7 mouse cellular contexts compared by ENCODE assay signal in the genomic region with DNA sequence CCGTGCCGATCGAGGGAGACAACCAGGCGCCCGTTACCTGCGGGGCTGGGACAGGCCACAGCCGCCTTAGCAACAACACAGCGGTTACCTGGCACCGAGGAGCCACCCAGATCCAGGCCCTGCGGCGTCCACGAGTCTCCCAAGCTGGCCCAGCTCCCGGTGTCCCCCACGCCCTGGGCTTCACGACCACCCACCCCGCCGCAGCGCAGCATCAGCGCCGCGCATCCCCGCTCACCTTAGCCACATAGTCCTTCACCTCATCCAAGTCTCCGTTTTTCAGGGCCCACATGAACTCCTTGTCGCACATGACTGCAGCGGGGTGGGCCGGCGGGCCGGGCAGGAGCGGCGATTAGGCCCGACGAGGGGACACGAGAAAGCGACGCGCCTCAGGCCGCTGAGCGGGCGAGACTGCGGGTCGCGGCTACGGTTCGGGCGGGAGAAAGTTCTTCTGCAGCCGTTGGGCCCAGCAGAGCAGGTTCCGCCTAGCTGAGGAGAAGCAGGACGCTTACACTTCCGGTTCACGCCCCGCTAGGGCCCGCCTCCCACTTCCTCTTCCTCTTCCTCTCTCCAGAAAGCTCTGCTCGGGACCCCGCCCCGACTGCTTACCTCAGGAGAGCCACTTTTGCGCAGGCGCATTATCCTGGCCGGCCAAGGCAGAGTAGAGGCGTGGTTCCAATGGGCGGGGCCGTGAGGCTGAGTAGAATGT. TPM values are rescaled to one million over a fixed set of nuclear protein-coding genes. Genes with fewer than 3 reads are reported as not detected.
DNase-seq lines count a peak whose midpoint lies in the region; ATAC-seq lines count a peak whose summit lies in the region.

A gene (minus strand): TSS at position 585 of the 706 bp plus-strand sequence.

- peak within 1 kb of the TSS; percentile 60 for H3K4me2 ChIP-seq in intestine, embryonic 15.5 days (replicated peaks)

- H3K27me3 ChIP-seq in intestine, embryonic 15.5 days (replicated peaks) = no peaks in the 10 kb centered on the region
- no peaks in the 10 kb centered on the region for H3K27me3 ChIP-seq in midbrain, embryonic 10.5 days (ENCODE audit: low read depth, poor library complexity, severe bottlenecking)

- intact Hi-C loops in gastrocnemius, postnatal 36 days (cut with DNase I) = no loop called here
- intact Hi-C loops in left cerebral cortex, postnatal 25 days (cut with DNase I) = loop anchor here (10.0 kb wide), 1 partner anchor 285 kb away; no protein-coding TSS in a partner anchor

- peak within 1 kb of the TSS; percentile 87 for H3K27ac ChIP-seq in intestine, embryonic 15.5 days
- H3K27ac ChIP-seq in midbrain, embryonic 10.5 days (replicated peaks) = peak within 1 kb of the TSS; percentile 92

- H3K4me3 ChIP-seq in intestine, embryonic 15.5 days (replicated peaks) = peak within 1 kb of the TSS; percentile 97
- peak within 1 kb of the TSS; percentile 98 for H3K4me3 ChIP-seq in midbrain, embryonic 10.5 days

- no peaks in the 10 kb centered on the region for H3K36me3 ChIP-seq in intestine, embryonic 15.5 days
- no peaks in the 10 kb centered on the region for H3K36me3 ChIP-seq in midbrain, embryonic 10.5 days

- no peaks in the 10 kb centered on the region for H3K9me3 ChIP-seq in intestine, embryonic 15.5 days
- no peaks in the 10 kb centered on the region for H3K9me3 ChIP-seq in midbrain, embryonic 10.5 days (replicated peaks)

- WGBS in intestine, embryonic 15.5 days = under 1% methylated on average over 61 of the region's 61 CpGs
- under 1% methylated on average over 61 of the region's 61 CpGs for WGBS in midbrain, embryonic 10.5 days

- H3K4me1 ChIP-seq in intestine, embryonic 15.5 days (replicated peaks) = no peaks in the 10 kb centered on the region
- H3K4me1 ChIP-seq in midbrain, embryonic 10.5 days = peaks cover 10% of the 10 kb centered on the region

- peak; percentile 99 for DNase-seq in adrenal gland, adult 2 months
- peak; percentile 96 for DNase-seq in embryo, embryonic 11.5 days (ENCODE audit: low read depth, low spot score)
- peak; percentile 97 to 99 for DNase-seq in gastrocnemius, postnatal 36 days
- DNase-seq in left cerebral cortex, postnatal 25 days (ENCODE audit: low spot score in 2 of 2) = peak; percentile 96 to 99
- DNase-seq in midbrain, embryonic 10.5 days (ENCODE audit: low spot score) = peak; percentile 99
- DNase-seq in right cerebral cortex, postnatal 4 days = peak; percentile 97

- peak within 1 kb of the TSS; percentile 93 for H3K9ac ChIP-seq in intestine, embryonic 15.5 days

- ATAC-seq in intestine, embryonic 15.5 days = peak; percentile 100

RNA-seq across cellular contexts. Expression of the gene that starts here (rescaled TPM):
- 100 to 1,000 TPM; 115 to 139 TPM for total RNA-seq in adrenal gland, adult 2 months (2021)
- 278 and 289 TPM in 2 replicates for polyA plus RNA-seq in adrenal gland, adult 2 months (2012; rRNA removed)
- 10 to 100 TPM; 19.3 to 25.7 TPM for total RNA-seq in gastrocnemius, postnatal 36 days (2021)
- 141 and 147 TPM in 2 replicates for polyA plus RNA-seq in intestine, embryonic 15.5 days (2015; fragmentation: Nextera tagmentation; extraction: Ambion mirVana)
- 100 to 1,000 TPM; 295 to 317 TPM for total RNA-seq in left cerebral cortex, postnatal 25 days (2021)
- polyA plus RNA-seq in midbrain, embryonic 10.5 days (2016; fragmentation: Nextera tagmentation; extraction: Ambion mirVana) = 150 and 155 TPM in 2 replicates

Comparison
In these comparisons a context has a peak if more than half of its experiments do, and no peak if none do; other contexts are left out.
1. Peak in every context shown above with its lines: DNase-seq, ATAC-seq, H3K4me3 ChIP-seq and H3K27ac ChIP-seq.
2. RNA of the gene that starts here (total RNA-seq): 295 to 317 TPM in left cerebral cortex, postnatal 25 days and 115 to 139 TPM in adrenal gland, adult 2 months; 19.3 to 25.7 TPM in gastrocnemius, postnatal 36 days; every median in the first group is over 4 times any median in the second.